Mouse (Mus musculus): ENCODE results near the gene Ccr2.
A peak's percentile ranks its signal among the peaks of the same experiment; 100 is the strongest.
"Not testable (repeated sequence)": the region's sequence is repeated elsewhere in the genome, so short reads cannot be mapped to it uniquely, and the experiment has no call there.

Ccr2 gene

DNA sequence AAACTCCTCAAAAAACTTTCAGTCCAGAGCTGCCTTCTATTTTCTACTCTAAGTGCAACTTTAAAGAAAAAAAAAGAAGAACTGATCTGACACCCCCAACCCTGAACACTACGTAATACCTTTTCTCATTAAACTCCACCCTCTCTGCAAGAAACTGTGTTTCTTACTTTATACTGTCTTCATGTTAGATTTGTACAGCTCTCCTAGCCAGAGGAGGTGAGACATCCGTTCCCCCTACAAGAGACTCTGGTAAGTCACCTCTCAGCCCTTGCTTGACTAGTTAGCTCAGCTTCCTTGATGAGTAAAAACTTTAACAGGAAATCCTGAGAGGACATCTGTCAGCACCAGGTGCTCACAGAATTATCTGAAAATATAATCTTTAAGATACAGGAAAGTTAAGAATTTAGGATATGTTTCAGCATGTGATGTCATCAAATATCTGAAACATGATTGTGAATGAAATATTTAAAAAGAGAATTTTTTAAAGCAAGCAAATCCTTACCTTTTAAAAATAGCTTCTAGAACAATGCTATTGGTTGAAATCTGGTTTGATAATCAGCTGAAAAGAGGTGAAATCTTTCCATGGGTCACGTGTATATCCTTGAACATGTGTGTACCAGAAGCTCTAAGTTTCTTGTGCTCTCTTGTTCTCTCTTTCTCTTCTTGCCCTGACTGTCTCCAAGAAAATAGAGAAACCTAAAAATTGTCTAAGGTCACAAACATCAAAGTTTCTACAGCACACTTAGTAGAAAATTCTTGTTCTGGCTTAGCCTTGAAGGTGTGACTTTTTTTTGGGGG lies 19.8 kb downstream of the Ccr2 start, which contains the start of gene Ccr5:
TSS of gene Ccr5 (plus strand) at position 157 of the 798 bp plus-strand sequence.
- no peak for DNase-seq

DNA sequence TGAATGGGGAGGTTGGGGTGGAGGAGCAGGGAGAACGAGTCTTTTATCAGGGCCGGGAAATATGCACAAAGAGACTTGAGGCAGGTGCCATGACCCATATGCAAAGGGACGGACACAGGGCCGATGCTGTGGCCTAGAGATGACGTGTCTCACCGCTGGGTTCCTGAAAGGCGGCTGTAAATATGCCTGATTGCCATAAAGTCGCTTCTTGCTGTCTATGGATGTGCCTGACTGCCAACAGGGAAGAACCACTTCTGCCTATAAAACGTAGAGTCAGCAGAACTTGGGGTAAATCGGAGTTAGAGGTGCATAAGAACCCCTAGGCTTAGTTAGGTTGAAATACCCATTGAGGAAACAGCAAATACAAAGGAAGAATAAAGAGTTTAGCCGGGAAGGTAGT lies 23.8 kb downstream of the Ccr2 start:
- DNase-seq: no peak

- DNase-seq: no peak
Observed at GRCm38 (mm10) chr9:124126373-124126772, 24.6 kb downstream of the Ccr2 start.

GRCm38 (mm10) chr9:124127412-124127811 lies 25.7 kb downstream of the Ccr2 start:
- DNase-seq: no peak

DNA sequence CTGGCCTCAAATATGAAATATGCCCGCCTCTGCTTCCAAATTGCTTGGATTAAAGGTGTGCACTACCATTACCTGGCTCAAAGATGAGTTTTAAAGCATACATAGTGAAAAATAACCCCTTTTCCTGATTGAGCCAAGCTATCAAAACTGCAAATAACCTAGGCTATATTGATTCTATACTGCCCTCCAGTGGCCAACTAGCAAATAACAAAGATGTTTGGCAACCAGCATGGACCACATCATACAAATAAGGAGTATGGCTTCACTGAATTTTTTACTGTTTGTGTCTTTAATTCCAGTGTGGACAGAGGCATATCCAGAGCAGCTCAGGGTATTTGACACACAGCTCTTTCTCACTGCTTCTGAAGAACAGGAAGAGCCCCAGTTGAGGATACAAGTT lies 26.6 kb downstream of the Ccr2 start:
- DNase-seq: peak; percentile 53 to 74

GRCm38 (mm10) chr9:124132899-124133298 lies 31.1 kb downstream of the Ccr2 start:
- not testable (repeated sequence) for DNase-seq

- DNase-seq: not testable (repeated sequence)
Observed at GRCm38 (mm10) chr9:124134919-124135318, 33.2 kb downstream of the Ccr2 start.

GRCm38 (mm10) chr9:124137619-124138018 lies 35.9 kb downstream of the Ccr2 start:
- no peak for DNase-seq

DNA sequence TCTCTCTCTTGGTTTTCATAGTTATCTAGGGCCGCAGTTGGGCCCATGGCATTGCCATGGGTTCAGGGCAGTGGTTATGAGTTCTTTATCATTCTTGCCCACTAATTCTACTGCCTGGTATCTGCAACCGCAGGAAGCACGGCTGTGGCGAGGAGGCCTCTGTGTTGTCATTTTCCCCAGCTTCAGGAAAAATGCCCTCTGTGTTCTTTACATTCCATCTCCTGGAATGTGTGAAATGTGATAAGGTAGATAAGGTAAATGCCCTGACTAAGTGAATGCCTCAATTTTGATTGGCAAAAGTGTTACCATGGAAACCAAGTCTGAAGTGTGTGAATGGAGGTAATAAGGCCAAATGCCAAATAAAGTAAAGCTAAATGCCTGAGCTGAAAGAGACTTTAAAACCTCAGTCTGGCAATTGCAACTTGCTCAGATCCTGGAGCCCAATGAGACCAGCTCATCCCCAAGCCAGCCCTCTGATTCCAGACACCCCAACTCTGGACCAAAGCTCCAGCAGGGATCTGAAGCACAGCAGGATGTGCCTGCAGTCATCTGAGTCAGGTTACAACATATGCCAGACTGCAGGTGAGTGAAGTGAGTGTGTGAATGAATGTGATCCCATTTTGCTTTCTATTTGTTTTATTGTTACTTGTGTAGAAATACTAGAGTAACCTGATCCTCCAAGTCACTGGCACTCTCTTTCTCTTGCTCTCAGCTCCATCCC lies 36.5 kb downstream of the Ccr2 start:
- DNase-seq: no peak

GRCm38 (mm10) chr9:124143678-124144077 lies 41.9 kb downstream of the Ccr2 start:
- DNase-seq: no peak

DNA sequence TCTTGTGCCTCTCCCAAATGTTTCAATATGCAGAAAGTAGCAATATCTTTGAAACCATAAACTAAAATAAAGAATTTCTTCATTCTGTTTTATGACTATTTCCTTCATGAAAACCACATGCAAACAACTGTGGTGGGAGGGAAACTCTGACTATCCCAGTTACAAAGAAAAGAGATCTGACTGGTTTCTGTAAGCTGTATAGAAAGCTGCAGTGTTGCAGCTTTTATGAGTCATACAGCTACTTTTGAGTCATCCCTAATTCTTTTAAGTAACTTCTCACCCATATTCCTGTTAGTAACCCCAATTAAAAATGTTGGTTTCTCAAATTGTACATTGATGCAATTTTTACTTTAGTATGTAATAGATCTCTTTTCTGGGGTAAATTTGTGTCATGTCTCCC lies 44.6 kb downstream of the Ccr2 start:
- no peak for DNase-seq

Measured in cerebellum, postnatal 10 days (tissue).